Mouse (Mus musculus) heart, embryonic 14.5 days (tissue): ENCODE measurements at regions not wholly inside any gene's neighbourhood (a gene's known extent, or its start where the extent isn't known, plus 50 kb on each side); places are given as distances from the start of the nearest gene placed in this dataset.

Experiments
- ATAC-seq: fragments of 200-750 bp; cut with Nextera tagmentation; 2 replicates; pipeline ENCODE4 v1.8.0; 2017; ENCODE audit warnings: low read depth, moderate TSS enrichment; ENCODE audit not compliant: insufficient number of reproducible peaks, insufficient read depth, low FRiP score
- H3K27ac ChIP-seq, 2 experiments: fragments of 200-500 bp in 1 of 2; fragments of 300-500 bp in 1 of 2; sonication (generic) in 1 of 2; replicated peaks in 1 of 2; 2 replicates each; pipeline ENCODE4 v1.5.1; 2012 to 2014; ENCODE audit warnings: low read depth in 2 of 2, low read length in 2 of 2, control low read depth in 1 of 2, mild to moderate bottlenecking in 1 of 2, mixed read lengths in 1 of 2; ENCODE audit not compliant: control insufficient read depth in 1 of 2, insufficient read depth in 1 of 2
- H3K27me3 ChIP-seq: fragments of 300-500 bp; sonication (generic); 2 replicates; pipeline ENCODE4 v1.6.1; 2014; ENCODE audit warnings: mild to moderate bottlenecking, low read length, control low read depth; ENCODE audit not compliant: control insufficient read depth, insufficient read depth
- H3K36me3 ChIP-seq: fragments of 300-500 bp; sonication (generic); 2 replicates; pipeline ENCODE4 v1.6.1; 2014; ENCODE audit warnings: mild to moderate bottlenecking, control low read depth, low read length, mixed read lengths; ENCODE audit not compliant: control insufficient read depth, insufficient read depth
- H3K4me1 ChIP-seq, 2 experiments: fragments of 200-500 bp in 1 of 2; fragments of 300-500 bp in 1 of 2; sonication (generic) in 1 of 2; 2 replicates each; pipeline ENCODE4 v1.6.1; 2012 to 2014; ENCODE audit warnings: low read length in 2 of 2, control low read depth in 1 of 2, mixed read lengths in 1 of 2; ENCODE audit not compliant: control insufficient read depth in 2 of 2, insufficient read depth in 2 of 2
- H3K4me2 ChIP-seq: fragments of 300-500 bp; sonication (generic); 2 replicates; pipeline ENCODE4 v1.6.1; 2014; ENCODE audit warnings: mild to moderate bottlenecking, low read length
- H3K4me3 ChIP-seq, 2 experiments: fragments of 200-500 bp in 1 of 2; fragments of 300-500 bp in 1 of 2; sonication (generic) in 1 of 2; 2 replicates each; pipeline ENCODE4 v1.5.1; 2012 to 2014; ENCODE audit warnings: low read length in 2 of 2, mild to moderate bottlenecking in 2 of 2, control low read depth in 1 of 2, low read depth in 1 of 2, moderate library complexity in 1 of 2; ENCODE audit not compliant: control insufficient read depth in 1 of 2, insufficient read depth in 1 of 2
- H3K9ac ChIP-seq: fragments of 300-500 bp; sonication (generic); 2 replicates; pipeline ENCODE4 v1.6.1; 2014; ENCODE audit warnings: mild to moderate bottlenecking, low read length
- H3K9me3 ChIP-seq: fragments of 300-500 bp; sonication (generic); 2 replicates; pipeline ENCODE4 v1.6.1; 2016; ENCODE audit warnings: low read length, control low read depth; ENCODE audit not compliant: control insufficient read depth
- WGBS: fragments of 180-500 bp; shearing (Covaris S2); extraction: QIAGEN DNeasy Blood & Tissue Kit; methylation state at CpG from one replicate; pipeline ENCODE4 v1.1.7; 2014; 5-methylcytosine and 5-hydroxymethylcytosine counted together

DNA sequence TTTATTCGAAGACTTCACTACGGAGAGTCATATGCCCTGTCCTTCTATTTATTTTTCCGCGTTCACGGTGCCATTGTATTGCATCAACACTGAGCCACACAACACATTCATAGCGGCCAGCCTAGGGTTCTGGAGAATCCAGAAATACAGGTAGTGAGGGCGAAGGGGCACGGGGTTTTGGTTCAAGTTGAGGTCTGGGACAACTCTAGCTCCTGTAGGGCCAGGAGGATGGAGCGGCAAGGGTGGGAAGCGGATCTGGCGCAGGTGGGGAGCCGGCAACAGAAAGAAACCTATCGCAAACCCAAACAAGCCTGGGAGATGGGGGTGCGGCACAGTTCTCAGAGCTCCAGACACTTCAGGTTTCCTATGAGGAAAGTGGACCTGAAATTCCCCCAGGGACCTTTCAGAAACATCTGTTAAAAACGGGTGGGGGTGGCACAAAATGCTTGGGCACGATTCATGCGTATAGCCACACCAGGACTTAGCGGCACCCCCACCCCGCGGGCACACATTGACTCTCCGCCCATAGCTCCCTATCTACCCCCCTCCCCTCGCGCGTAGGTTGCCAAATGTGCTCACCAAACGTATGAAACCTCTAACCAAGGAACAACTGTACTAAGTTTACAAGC, 100.6 kb upstream of the Zic3 start:
- H3K4me2 ChIP-seq, result peak overlapping the region; percentile 53
- no peaks in the 10 kb centered on the region for H3K9me3 ChIP-seq
- 20% methylated on average over 25 of the region's 25 CpGs for WGBS
- H3K9ac ChIP-seq, result no peak overlapping the region
- H3K27ac ChIP-seq, result no peak overlapping the region
- H3K27me3 ChIP-seq, result peaks cover 45% of the 10 kb centered on the region
- no peaks in the 10 kb centered on the region for H3K36me3 ChIP-seq
- peaks cover 0 to 2% of the 10 kb centered on the region in 2 experiments; a peak in 1 of 4 replicates for H3K4me1 ChIP-seq
- H3K4me3 ChIP-seq, result no peak overlapping the region
- no peak for ATAC-seq

DNA sequence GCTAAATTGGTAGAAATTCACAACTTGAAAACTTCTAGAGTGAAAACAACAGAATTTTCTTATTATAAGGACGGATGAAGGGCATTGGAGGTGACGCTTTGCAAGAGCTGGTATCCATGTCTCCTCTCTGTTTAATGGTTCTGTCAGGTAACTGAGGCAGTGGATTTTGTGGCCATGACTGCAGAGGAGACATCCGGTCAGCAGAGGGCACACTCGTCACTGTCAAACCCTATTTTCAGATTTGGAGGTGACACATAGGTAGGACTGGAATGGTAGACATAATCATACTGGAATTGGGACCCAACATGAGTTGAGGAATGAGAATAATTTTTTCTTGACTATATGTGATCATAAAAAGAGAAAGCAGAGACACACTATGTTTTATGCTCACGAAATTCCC, 98.7 kb upstream of the Zic3 start:
- no peak for ATAC-seq

DNA sequence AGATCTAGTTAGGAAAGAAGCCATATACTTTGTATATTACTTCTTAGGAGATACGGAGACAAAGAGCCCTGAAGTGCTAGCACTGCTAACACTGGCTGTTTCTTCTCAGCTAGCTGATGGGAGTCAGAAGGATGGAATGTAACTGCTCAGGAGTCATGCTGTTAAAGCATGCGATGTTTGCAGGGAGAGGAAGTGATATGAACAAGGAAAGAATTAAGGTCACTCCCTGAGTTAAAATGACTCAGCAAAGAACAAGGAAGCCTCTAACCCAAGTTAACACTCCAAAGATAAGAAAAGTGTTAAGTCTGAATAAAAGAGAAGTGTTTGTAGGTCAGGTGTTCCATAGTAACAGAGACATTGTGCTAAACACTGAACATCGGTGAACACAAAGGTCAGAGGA, 86.9 kb upstream of the Zic3 start:
- no peak overlapping the region for H3K4me3 ChIP-seq
- no peak for ATAC-seq
- H3K27me3 ChIP-seq, result no peaks in the 10 kb centered on the region
- no peaks in the 10 kb centered on the region for H3K9me3 ChIP-seq
- no peak overlapping the region for H3K27ac ChIP-seq
- no peak overlapping the region for H3K9ac ChIP-seq
- no peaks in the 10 kb centered on the region for H3K4me1 ChIP-seq
- no peaks in the 10 kb centered on the region for H3K36me3 ChIP-seq
- no peak overlapping the region for H3K4me2 ChIP-seq
- 31% methylated on average over 3 of the region's 3 CpGs for WGBS

More for the DNA sequence above, 98.7 kb upstream of the Zic3 start:
- H3K9ac ChIP-seq, result no peak overlapping the region
- no peak overlapping the region for H3K27ac ChIP-seq
- peaks cover 30% of the 10 kb centered on the region for H3K27me3 ChIP-seq
- 28% methylated on average over 5 of the region's 5 CpGs for WGBS
- no peaks in the 10 kb centered on the region for H3K36me3 ChIP-seq
- no peak overlapping the region for H3K4me3 ChIP-seq
- peaks cover 0 to 2% of the 10 kb centered on the region in 2 experiments; a peak in 1 of 4 replicates for H3K4me1 ChIP-seq
- H3K4me2 ChIP-seq, result no peak overlapping the region
- no peaks in the 10 kb centered on the region for H3K9me3 ChIP-seq

DNA sequence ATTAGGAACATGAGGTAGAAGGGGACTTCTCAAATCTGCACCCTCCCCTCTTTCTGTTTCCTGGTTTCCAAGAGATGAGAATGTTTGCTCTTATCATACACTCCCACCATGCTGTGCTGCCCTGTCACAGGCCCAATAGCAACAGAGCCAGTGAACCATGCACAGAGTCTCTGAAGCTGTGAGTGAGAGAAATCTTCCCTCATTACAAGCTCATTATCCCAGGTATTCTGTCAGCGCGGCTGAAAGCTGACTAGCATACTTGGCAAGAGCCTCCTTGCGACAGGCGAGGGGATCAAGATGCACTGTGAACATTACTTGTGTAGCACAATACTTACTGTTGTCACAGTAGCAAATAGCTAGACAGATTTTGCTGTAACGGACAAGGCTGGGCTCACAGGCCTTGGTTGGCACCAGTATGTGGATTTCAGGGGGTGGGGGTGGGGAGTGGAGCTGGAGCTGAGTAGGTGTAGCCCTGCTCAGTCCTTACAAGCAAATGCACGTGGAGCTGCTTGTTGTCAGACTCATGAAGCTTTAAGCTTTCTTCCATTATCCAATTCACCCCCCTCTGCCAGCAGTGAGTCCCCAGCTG, 84.2 kb upstream of the Zic3 start:
- Histone ChIP-seq H3K4me2 (no peak overlapping the region), H3K27ac (no peak overlapping the region), H3K4me1 (no peaks in the 10 kb centered on the region), H3K9me3 (no peaks in the 10 kb centered on the region), H3K9ac (no peak overlapping the region), H3K4me3 (no peak overlapping the region), H3K27me3 (no peaks in the 10 kb centered on the region), H3K36me3 (no peaks in the 10 kb centered on the region)
- ATAC-seq, result no peak
- WGBS, result 45% methylated on average over 6 of the region's 6 CpGs

- Histone ChIP-seq H3K9ac (no peak overlapping the region), H3K27me3 (no peaks in the 10 kb centered on the region), H3K36me3 (no peaks in the 10 kb centered on the region), H3K9me3 (no peaks in the 10 kb centered on the region), H3K4me1 (no peaks in the 10 kb centered on the region), H3K27ac (no peak overlapping the region), H3K4me3 (no peak overlapping the region), H3K4me2 (no peak overlapping the region)
- WGBS, result 43% methylated on average over 2 of the region's 2 CpGs
- no peak for ATAC-seq
Observed at GRCm38 (mm10) chrX:57950896-57951295, 71.6 kb upstream of the Zic3 start.

DNA sequence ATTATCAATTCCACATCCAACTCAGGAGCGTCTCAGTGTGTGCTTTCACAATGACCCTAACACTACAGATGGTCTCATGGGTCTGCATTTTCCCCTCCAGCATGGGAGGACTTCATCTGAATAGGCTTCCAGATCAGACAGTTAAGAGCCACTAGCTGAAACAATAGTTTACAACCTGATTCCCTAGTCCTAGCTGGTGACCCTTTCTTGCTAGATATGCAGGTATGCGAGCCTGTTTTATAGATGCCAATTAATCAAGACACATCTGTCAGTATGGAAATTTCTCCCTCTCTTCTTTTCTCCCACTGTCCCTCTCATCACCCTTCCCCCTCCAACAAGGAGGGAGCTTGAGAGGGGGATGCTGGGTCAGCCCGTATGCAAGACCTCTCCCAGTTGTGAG, 71.2 kb upstream of the Zic3 start:
- H3K4me2 ChIP-seq, result no peak overlapping the region
- no peak overlapping the region for H3K9ac ChIP-seq
- no peaks in the 10 kb centered on the region for H3K36me3 ChIP-seq
- WGBS, result 54% methylated on average over 3 of the region's 3 CpGs
- H3K4me1 ChIP-seq, result no peaks in the 10 kb centered on the region
- ATAC-seq, result no peak
- no peaks in the 10 kb centered on the region for H3K9me3 ChIP-seq
- no peak overlapping the region for H3K27ac ChIP-seq
- H3K27me3 ChIP-seq, result no peaks in the 10 kb centered on the region
- H3K4me3 ChIP-seq, result no peak overlapping the region

GRCm38 (mm10) chrX:57954594-57955185, 67.8 kb upstream of the Zic3 start:
- no peaks in the 10 kb centered on the region for H3K9me3 ChIP-seq
- 33% methylated on average over 3 of the region's 3 CpGs for WGBS
- H3K36me3 ChIP-seq, result no peaks in the 10 kb centered on the region
- no peak for ATAC-seq
- H3K27ac ChIP-seq, result no peak overlapping the region
- no peak overlapping the region for H3K4me2 ChIP-seq
- H3K4me3 ChIP-seq, result no peak overlapping the region
- no peaks in the 10 kb centered on the region for H3K4me1 ChIP-seq
- no peak overlapping the region for H3K9ac ChIP-seq
- H3K27me3 ChIP-seq, result no peaks in the 10 kb centered on the region
